Mouse (Mus musculus) layer of hippocampus, adult 11-12 months (tissue): ENCODE data around the gene Mesp1.
"Not testable (repeated sequence)": the region's sequence is repeated elsewhere in the genome, so short reads cannot be mapped to it uniquely, and the experiment has no call there.

ENCODE experiments used
- DNase-seq: peaks from one replicate; pipeline ENCODE4 v3.0.0; 2022; ENCODE audit warnings: low spot score

Mesp1 gene

DNA sequence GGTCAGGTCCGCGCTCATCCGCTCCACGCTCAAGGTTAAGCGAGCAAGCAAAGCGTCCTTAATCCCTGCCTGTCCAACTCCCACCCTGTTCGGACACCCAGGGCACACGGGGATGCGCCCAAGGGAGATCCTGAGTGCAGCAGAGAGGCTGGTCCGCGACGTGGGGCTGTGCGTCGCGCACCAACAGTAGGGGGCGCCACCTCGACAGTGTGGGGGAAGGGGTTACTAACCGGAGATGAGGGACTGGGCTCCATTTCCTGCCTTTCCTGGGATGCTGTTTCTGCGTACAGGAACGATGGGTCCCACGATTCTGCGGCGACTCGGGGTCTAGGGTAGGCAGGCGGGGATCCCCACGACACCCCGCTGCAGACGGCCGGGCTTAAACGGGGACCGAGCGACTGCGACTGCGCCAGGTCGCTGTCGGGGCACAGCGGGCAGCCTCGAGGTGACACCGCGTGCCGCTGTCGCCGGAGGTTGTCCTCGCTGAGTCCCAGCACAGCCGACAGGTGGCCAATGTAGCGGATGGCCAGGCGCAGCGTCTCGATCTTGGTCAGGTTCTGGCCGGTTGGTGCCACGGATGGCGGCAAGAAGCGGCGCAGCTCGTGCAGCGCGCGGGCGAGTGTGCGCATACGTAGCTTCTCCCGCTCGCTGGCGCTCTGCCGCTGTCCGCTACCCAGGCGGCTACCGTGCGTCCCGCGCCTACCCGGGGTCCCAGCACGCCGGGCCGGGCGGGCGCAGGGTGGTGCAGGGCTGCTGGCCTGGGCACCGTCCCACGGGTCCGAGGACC, 760 bp downstream of the Mesp1 start:
- no peak for DNase-seq

DNA sequence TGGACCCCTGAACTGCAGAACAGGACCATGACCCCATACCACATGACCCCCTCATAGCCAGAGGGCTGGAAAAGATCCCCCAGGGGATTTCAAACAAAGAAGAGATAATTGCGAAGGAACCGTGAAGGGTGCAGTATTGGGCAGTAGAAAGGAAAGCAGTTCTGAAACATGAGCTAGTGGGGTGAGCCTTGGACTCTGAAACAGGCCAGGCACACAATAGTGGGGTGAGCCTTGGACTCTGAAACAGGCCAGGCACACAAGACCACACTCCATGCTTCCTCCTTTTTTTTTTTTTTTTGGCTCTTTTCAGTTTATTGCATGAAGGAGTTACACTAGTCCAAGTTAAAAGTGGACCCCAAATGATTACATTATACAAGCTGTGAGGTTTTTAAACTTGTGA, 3.8 kb downstream of the Mesp1 start:
- not testable (repeated sequence) for DNase-seq

DNA sequence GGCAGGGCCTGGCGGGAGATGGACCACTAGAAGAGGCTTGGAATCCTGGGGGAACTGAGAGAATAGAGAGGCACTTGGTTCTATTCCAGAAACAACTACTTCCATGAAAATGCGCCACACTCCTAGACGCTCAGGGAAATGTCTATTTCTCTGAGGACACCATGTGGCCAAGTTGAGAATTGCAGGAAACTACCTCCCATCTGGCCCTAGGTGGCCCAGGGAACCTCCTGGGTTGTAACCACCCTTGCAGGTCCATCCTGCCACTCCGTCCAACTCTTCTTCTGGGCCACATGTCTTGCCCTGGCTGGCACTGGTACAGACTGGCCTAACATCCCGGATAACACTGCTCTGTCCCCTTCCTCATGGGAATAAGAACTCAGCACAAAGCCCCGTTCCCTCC, 7.3 kb downstream of the Mesp1 start:
- peak; percentile 72 for DNase-seq

DNA sequence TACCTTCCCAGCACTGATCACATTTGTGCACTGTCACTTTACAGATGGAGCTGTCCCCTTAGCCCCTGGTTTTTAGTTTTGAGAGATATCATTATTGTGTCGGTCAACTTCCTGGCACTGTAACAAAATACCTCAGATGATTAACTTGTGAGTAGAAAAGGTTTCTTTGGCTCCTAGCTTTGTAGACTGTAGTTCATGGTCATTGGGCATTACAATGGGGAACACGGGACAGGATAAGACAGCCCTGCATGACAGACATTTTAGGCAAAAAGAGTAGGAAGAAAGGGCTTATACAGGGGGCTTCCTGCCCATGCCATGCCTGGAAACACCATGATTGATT, 11.1 kb downstream of the Mesp1 start:
- DNase-seq: no peak

DNA sequence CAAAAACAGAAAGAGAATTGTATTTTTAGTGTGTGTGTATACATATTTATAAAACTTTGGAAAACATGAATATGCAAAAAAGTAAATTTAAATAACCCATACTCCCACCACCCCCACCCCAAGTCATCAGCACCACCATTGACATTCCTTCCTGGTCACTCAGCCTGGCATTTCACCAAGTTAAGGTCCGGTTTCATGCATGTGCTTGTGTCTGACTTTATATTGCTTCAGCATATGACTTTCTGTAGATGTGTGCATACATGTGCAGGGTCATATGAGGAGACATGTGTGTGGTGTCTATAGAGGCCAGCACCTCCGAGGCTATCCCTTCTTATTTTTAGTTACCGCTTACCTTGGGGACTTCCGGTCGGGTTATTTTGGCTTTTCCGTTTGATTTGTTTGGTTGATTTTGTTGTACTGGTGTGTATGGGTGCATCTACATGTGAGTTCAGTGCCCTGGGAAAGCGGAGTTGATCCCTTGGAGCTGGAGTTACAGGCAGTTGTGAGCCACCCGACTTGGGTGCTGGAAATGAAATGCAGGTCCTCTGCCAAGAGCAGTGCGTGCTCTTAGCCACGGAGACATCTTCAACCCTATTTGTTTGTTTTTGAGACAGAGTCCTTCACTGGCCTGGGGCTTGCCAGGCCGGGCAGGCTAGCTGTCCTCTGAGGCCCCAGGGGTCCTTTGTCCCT, 11.6 kb downstream of the Mesp1 start:
- DNase-seq: no peak

DNA sequence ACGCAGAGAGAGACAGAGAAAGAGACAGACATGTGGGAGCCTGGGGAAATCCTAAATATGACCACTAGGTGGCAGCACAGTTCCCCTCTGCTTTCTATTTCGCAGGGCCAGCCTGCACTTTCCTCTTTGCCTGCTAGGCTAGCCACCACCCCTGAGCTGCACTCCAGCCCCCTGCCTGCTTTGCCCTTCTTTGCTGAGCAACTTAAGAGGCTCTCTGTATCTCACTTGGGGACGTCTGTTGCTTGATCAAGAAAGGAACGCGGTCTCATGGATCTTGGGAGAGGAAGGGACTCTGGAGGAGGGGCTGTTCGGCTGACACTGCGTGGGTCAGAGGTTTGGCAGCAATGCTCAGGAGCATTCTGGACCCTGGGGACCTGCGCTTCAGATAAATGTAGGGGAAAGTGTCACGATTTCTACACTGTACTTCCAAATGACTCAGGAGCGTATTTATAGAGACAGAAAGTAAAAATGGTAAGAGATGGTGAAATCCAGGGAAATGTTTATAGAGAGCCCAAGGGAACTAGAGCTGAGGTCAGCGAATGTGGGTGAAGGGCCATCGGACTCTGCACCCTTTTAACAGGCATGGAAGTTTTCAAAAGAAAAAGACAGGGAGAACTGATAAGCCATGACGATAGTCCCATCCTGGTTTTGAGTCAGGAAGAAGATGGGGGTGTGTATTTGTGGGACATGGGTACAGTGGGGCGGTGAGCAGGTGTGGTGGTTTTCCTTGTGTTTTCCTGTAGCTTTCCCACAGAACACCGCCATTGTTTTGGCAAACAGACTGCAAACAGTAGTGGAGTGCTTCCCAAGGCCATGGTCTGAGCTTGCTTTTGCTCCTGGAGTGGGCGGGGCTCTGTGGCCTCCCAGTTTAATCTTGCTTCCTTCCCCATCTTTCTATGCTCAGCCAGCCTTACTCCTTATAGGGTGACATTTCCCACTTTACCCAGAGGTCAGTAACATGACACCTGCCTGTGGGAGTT, 12.7 kb downstream of the Mesp1 start:
- DNase-seq: peak; percentile 80

DNA sequence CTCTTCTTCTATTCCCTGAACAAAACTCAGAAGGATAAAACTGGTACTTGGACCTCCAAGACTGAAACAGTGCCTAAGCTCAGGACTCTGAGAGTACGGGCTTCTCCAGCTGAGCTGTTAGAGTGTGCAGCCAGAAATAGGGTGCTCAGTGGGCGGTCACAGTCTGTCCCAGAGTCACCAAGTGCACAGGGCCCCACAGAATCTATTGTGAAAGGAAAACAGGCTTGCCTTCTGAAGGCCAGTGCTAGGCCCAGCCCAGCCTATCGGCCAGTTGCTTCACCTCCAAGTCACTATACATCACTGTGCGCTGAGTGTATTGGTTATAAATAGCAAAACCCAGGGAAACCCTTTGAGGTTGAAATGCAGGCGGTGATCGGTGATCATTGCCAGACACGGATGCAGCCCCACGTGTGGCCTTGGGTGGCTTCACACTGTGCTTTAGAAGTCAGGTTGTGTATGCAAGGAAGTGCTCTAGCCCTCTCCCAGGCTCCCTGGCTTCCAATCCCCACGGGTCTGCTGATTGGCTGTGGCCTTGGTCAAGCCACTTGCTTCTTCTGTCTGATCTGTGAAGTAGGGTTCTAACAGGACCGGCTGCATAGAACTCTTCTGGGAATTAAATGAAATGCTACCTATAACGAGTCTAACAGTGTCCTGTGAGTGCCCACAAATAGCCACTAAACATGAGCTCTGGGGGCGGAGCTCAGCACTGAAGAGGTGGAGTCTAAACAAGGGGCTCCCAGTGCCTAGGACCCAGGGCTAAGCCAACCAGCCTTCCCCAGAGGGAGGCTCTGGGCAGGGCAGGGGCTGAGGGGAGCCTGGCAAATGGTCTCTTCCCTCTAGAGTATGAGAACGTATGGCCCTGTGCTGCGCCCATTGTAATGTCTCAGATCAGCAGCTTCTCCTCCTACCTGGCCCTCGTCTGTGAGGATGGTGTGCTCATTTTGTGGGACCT, 21.8 kb downstream of the Mesp1 start:
- DNase-seq: peak; percentile 27

DNA sequence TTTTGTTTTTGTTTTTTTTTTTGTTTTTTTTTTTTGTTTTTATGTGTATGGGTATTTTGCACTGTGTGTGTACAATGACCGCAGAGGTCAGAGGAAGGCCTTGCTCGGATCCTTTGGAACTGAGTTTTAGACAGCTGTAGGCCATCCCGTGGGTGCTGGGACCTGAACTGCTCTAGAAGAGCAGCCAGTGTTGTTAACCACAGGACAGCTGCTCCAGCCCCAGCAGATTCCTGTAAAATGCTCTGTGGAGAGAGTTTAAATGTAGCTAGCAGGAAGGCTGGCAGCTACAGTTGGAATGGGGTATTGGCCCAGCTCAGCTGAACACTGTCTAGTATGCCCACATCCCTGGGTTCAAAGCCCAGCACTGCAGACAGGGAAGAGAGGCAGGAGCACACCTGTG, 23.9 kb downstream of the Mesp1 start:
- no peak for DNase-seq

DNA sequence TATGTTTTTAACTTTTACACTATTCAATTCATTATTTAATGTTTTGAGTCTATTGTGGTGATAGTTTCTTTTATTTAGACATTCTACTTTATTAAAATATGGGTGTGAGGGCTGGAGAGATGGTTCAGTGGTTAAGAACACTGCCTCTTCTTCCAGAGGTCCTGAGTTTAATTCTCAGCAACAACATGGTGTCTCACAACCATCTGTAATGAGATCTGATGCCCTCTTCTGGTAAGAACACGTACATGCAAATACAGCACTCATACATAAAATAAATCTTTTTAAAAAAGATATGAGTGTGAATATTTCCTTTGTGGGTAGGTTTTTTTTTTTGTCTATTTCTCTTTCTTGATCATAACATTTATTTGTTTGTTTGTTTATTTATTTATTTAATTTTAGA, 27.6 kb downstream of the Mesp1 start:
- no peak for DNase-seq

DNA sequence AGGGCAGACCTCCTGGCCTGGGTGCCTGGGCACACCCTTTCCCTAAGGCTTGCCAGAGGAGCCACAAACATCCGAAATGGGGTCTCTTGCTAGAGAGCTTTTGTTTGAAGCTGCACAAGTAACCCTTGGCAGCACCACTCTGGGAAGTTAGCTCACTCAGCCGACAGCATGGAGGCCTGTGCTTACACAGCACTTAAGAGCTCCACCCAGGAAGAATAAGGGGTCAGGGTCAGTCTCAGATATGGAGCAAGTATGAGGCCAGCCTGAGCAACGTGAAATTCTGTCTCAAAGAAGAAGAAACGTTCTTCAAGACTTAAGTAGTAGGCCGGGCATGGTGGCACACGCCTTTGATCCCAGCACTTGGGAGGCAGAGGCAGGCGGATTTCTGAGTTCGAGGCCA, 31.5 kb downstream of the Mesp1 start:
- DNase-seq: no peak

DNA sequence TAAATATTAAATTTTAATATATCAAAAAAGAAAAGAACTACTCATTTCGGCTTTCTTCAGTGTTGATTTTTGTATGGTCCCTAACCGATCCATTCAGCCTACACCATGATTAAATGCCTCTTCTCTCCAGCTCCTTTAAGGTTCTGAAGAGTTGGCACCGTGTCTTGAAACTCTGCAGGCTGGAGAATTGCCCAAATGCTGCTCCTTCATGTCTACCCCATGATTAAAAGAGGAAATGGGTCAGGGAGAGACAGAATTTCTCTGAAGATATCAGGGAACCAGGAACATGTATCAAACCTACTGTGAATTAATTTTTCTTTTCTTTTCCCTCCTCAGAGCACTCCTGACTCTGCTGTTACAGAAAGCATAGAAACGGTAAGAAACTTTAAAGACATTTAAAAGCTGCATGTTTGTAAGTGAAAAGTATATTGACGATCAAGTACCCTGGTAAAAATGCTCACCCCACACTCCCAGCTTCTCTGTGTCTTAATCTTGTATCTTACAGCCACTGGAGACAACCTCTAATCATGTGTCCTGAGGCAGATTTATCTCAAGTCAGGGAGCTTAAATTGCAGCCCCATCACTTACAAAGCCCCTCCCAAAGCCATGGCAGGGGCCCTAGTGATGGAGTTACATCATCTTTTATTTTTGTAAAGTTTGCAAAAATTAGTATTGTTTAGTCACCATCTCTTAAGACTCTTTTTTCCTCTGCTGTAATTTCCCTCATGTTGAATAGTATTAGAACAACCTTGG, 32.3 kb downstream of the Mesp1 start:
- DNase-seq: no peak

DNA sequence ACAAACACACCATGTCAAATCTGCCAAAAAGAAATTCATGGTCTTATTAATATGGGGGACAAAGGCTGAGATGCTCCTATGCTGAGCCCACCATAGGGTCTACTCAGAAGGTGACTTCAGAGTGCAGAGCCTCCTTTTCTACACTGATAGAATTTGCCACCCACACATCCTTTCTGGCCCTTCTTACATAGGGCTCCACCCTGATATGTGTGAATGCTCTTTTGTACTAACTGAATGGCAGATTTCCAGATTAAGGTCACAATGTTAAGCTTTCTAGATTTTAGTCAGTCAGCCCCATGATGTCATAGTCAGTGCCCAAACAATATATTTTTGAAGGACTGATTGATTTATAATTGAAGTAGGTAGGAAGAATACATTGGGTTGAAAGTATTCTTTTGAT, 33.8 kb downstream of the Mesp1 start:
- DNase-seq: no peak

DNA sequence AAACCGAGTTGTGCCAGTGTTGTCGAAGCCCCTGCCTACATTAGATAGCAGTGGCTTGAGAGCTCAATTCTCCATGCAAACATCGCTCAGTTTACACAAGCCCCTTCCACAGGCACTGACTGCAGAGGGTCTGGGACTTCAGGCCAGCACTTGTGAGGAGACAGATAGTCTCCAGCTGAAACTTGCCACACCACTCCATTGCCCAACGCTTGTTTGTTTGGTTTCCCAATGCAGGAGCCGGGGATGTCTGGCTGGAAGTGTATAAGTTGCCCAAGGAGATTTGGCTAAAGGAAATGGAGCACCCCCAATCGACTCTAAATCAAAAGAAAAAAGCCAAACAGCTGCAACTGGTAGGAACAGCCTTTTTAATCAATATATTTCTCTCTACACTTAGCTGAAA, 35.4 kb downstream of the Mesp1 start:
- no peak for DNase-seq

DNA sequence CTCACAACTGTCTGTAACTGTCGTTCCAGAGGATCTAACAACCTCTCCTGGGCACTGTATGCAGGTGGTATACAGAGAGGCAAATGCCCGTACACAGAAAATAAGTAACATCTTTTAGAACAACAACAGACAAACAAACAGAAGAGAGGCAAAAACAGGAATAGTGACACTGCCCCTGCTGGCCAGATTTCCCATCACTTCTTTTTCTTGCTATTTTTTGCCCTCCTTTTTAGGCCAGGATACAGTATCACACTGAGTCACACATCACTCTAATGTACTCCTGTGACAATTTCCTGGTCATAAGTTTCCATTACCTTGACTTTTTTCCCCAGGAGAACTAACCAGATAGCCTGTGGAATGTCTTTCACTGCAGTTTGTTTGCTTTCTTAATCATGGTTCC, 37.3 kb downstream of the Mesp1 start:
- no peak for DNase-seq

DNA sequence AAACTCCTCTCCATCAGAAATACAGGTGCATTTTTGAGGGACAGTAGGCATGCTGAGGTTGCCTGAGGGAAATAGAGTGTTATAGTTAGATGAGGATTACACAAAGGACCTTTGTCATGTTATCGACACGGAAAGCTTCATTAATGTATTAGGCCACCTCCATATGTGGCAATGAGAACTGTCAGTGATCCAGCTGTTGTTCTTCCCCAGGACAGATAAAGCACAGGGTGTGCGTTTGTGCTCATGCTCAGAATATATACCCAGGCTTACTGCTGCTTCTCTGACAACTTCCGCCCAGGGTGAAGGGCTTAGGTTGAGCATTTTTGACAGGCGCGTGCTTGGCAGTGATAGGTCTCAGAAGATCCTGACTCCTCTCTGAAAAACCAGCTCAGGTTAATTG, 44.1 kb downstream of the Mesp1 start:
- DNase-seq: no peak

DNA sequence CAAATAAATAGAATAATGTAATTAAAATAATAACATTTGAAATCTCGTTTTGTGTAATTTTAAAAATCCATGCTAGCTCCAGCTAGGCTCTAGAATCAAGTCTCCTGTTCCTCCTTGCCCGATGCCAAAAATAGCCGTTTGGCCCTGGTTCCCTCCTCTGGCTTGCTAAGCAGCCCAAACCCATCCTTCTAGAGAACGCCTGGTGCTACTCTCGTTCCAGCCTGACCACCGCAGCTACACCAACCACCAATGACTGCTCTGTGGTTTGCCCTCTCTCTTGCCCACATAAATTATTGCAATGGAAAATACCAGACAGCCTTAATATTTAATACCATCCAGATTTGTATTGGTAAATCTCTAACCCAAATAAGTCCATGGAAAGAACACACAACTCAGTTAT, 45.9 kb downstream of the Mesp1 start:
- no peak for DNase-seq

DNA sequence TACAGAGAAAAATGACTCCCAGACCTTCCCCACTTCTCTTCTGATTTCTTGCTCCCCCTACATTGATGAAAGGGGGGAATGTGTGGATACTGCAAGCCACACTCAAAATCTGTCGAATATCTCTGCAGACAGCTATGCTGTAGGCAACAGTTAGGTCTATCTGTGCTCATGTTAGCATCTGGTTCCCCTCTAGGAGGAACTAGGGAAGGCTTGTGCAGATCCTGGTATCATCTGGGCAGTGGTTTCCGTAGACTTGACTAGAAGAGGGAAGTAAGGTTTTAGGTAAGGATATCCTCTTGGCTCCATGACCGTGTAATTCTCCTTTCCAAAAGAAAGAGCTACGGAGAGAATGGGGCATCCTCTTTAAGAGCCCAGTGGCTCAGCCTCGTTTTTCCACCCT, 49.0 kb downstream of the Mesp1 start:
- DNase-seq: no peak

DNA sequence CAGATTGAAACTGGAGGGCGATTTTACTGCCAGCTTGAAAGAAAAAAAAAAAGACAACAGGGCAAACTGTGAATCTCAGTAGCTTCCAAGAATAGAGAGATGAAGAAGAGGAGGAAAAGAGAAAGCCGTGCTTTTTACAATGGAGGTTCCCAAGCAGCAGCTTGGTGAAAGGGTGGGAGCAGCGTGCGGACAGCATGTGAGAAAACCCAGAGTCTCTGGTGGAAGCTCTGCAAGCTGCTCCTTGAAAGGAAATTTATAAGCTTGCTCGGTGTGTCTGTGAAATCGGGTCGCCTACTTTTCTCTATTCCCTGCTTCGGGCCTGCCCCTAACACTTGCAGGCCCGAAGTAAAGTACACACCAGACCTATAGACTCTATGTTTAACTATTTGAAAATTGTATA, 49.5 kb downstream of the Mesp1 start:
- no peak for DNase-seq

DNA sequence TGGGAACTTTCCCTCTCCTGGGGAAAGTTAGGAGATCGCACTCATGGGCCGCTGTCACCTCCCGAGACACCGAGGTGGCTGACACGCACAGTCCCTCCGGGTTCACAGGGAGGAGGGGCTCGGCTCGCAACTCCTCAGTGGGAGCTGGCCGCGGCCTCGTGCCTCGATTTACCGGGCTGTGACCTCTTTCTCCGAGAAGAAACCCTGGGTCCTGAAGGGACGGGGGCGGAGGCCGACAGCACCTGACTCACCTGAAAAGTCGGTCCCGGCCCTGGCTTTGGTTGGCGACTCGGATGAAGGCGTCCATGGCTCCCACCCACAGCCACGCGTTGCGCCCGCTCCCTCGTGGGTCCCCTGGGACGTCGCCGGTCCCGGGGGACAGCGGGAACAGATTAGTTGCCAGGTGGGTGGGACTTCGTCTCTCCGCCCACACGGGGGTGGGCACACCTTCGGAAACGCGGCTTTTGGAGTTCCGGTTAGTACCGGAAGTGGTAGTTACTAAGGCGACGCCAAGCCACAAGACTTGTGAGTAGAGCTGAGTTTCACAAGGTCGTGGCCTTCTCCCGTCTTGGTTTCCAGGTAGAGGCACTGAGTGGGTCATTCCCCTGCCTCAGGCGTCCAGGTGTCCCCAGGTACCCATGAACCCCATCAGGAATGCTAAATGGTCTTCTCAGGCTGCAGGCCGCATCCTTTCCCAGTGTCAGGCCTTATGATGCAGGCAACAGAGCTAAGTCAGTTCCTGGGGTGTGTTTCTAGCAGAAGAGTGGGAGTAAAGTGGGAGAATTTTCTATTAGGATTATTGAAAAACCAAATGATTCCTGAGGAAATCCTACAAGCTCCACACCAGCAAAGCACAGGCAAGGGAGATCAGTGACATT, 50.7 kb downstream of the Mesp1 start, which contains the start of the genes Pex11a and Wdr93:
Pex11a (minus strand) TSS at position 473 of the 878 bp plus-strand sequence.
Wdr93 (plus strand) TSS at position 505 of the 878 bp plus-strand sequence.
- peak; percentile 86 for DNase-seq

DNA sequence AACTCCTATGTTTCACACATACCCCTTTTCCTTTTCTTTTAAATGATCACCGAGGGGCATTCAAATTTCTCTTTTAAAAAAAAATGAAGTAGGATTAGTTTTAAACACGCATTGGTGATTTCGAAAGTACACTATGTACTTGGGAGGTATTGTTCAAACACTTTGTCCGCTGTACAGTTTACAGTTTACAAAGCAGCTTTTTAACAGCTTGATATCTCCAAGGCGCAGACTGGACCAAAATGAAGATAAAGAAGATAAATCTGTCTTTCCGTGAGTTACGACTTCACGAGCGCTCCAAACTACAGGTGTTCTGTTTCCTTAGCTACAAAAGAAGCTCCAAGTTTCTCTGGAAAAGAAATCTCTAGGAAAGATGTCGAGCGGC, 51.3 kb downstream of the Mesp1 start:
- DNase-seq: no peak
